19 mouse cellular contexts compared by ENCODE assay signal in the genomic region with DNA sequence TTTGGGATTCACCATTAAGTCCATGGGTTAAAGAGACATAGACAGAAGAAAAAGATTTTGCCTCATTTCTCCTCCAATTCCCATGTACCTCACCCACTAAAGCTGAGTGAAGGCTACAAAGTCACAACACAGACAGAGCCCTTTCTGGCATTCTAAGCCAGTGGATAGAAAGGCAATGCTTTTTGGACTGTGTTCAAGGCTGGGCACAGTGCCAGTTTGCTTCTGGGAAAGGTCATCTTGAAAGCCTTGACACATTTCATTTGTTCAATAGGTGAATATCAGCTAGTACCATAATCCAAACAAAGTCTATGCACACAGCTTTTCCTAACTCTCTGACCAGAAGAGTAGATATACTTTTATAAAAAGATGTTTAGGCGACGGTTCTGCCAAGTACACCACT. TPM values are rescaled to one million over a fixed set of nuclear protein-coding genes. Genes with fewer than 3 reads are reported as not detected.
DNase-seq lines count a peak whose midpoint lies in the region; ATAC-seq and TF ChIP-seq lines count a peak whose summit lies in the region.
"Had no signal": no experiment of that assay in that cellular context is flagged by ENCODE, and none has a peak within 500 bp of the region (broad histone marks: within the 10 kb centered on the region; RNA-seq: fewer than 3 reads in every experiment).

No protein-coding gene starts in this region.

- TF ChIP-seq CTCF in midbrain, postnatal 0 days (IDR thresholded peaks at IDR 0.05) = no peak

- H3K9me3 ChIP-seq in kidney, embryonic 14.5 days (ENCODE audit: control insufficient read depth, low read length) = no peaks in the 10 kb centered on the region
- no peaks in the 10 kb centered on the region for H3K9me3 ChIP-seq in midbrain, postnatal 0 days (ENCODE audit: low read length)
- H3K9me3 ChIP-seq in midbrain, embryonic 11.5 days (ENCODE audit: control insufficient read depth, low read length) = no peaks in the 10 kb centered on the region
- H3K9me3 ChIP-seq: embryonic facial prominence, embryonic 13.5 days; forebrain, embryonic 10.5 days had no signal

- no peak for ATAC-seq in kidney, embryonic 14.5 days (ENCODE audit: low FRiP score, low TSS enrichment)
- no peak for ATAC-seq in midbrain, postnatal 0 days (ENCODE audit: low FRiP score)
- no peak for ATAC-seq in midbrain, embryonic 11.5 days (ENCODE audit: low FRiP score)
- ATAC-seq: inflammation-experienced regulatory T-cells, adult 6 months had no signal

- WGBS in kidney, embryonic 14.5 days = 92% methylated on average over 2 of the region's 2 CpGs
- WGBS in midbrain, postnatal 0 days = 77% methylated on average over 2 of the region's 2 CpGs
- WGBS in midbrain, embryonic 11.5 days = 91% methylated on average over 2 of the region's 2 CpGs

- H3K36me3 ChIP-seq in kidney, embryonic 14.5 days (ENCODE audit: control insufficient read depth, insufficient read depth, low read length) = no peaks in the 10 kb centered on the region
- no peaks in the 10 kb centered on the region for H3K36me3 ChIP-seq in midbrain, postnatal 0 days (ENCODE audit: insufficient read depth, low read length)
- H3K36me3 ChIP-seq in midbrain, embryonic 11.5 days (ENCODE audit: control insufficient read depth, insufficient read depth, low read length) = no peaks in the 10 kb centered on the region
- H3K36me3 ChIP-seq: embryonic facial prominence, embryonic 13.5 days; forebrain, embryonic 10.5 days had no signal

- H3K27ac ChIP-seq in kidney, embryonic 14.5 days (ENCODE audit: low read depth, low read length) = no peak overlapping the region
- no peak overlapping the region for H3K27ac ChIP-seq in midbrain, postnatal 0 days (ENCODE audit: low read depth, low read length)
- H3K27ac ChIP-seq in midbrain, embryonic 11.5 days (ENCODE audit: low read depth, low read length) = no peak overlapping the region
- H3K27ac ChIP-seq: embryonic facial prominence, embryonic 13.5 days; forebrain, embryonic 10.5 days had no signal

- no peaks in the 10 kb centered on the region for H3K27me3 ChIP-seq in kidney, embryonic 14.5 days (ENCODE audit: control insufficient read depth, insufficient read depth, low read length)
- H3K27me3 ChIP-seq in midbrain, postnatal 0 days (ENCODE audit: insufficient read depth, low read length) = no peaks in the 10 kb centered on the region
- no peaks in the 10 kb centered on the region for H3K27me3 ChIP-seq in midbrain, embryonic 11.5 days (ENCODE audit: control insufficient read depth, insufficient read depth, low read length)
- H3K27me3 ChIP-seq: embryonic facial prominence, embryonic 13.5 days; megakaryocyte, embryonic 14.5 days had no signal

- no peaks in the 10 kb centered on the region for H3K4me1 ChIP-seq in kidney, embryonic 14.5 days (ENCODE audit: control insufficient read depth, insufficient read depth, low read length)
- H3K4me1 ChIP-seq in midbrain, postnatal 0 days (ENCODE audit: insufficient read depth, low read length) = no peaks in the 10 kb centered on the region
- no peaks in the 10 kb centered on the region for H3K4me1 ChIP-seq in midbrain, embryonic 11.5 days (ENCODE audit: control insufficient read depth, insufficient read depth, low read length)
- H3K4me1 ChIP-seq: embryonic facial prominence, embryonic 13.5 days; forebrain, embryonic 10.5 days; megakaryocyte, embryonic 14.5 days had no signal

- H3K4me2 ChIP-seq in kidney, embryonic 14.5 days (replicated peaks; ENCODE audit: low read depth, low read length) = no peak overlapping the region
- H3K4me2 ChIP-seq in midbrain, postnatal 0 days (ENCODE audit: low read depth, low read length, poor library complexity, severe bottlenecking) = no peak overlapping the region
- H3K4me2 ChIP-seq in midbrain, embryonic 11.5 days = no peak overlapping the region
- H3K4me2 ChIP-seq: embryonic facial prominence, embryonic 13.5 days had no signal

- H3K4me3 ChIP-seq in kidney, embryonic 14.5 days (ENCODE audit: low read length) = no peak overlapping the region
- no peak overlapping the region for H3K4me3 ChIP-seq in midbrain, postnatal 0 days (ENCODE audit: low read depth, low read length)
- no peak overlapping the region for H3K4me3 ChIP-seq in midbrain, embryonic 11.5 days (ENCODE audit: low read depth, low read length)
- H3K4me3 ChIP-seq: embryonic facial prominence, embryonic 13.5 days; forebrain, embryonic 10.5 days; megakaryocyte, embryonic 14.5 days had no signal

- peak; percentile 44 for DNase-seq in kidney, adult 18-20 months
- peak; percentile 42 for DNase-seq in midbrain, postnatal 0 days (ENCODE audit: low spot score)
- DNase-seq in midbrain, embryonic 11.5 days (ENCODE audit: low spot score, missing footprints) = no peak
- peak; percentile 83 for DNase-seq in adrenal gland, postnatal 14 days
- peak; percentile 56 for DNase-seq in ovary, postnatal 36 days (ENCODE audit: low spot score)
- DNase-seq in left cerebral cortex, adult 11 months (ENCODE audit: low spot score) = no peak
- no peak for DNase-seq in thymus, postnatal 25 days
- DNase-seq: lung, adult 18-20 months; right cerebral cortex, postnatal 25 days had no signal

- no peak overlapping the region for H3K9ac ChIP-seq in kidney, embryonic 14.5 days (ENCODE audit: low read depth, low read length)
- no peak overlapping the region for H3K9ac ChIP-seq in midbrain, postnatal 0 days (replicated peaks; ENCODE audit: low read length, poor library complexity, severe bottlenecking)
- no peak overlapping the region for H3K9ac ChIP-seq in midbrain, embryonic 11.5 days (ENCODE audit: low read length)
- H3K9ac ChIP-seq: embryonic facial prominence, embryonic 13.5 days had no signal

RNA-seq across cellular contexts. Expression of a gene that starts 12.0 kb away (rescaled TPM):
- polyA plus RNA-seq in kidney, embryonic 14.5 days (2014; fragmentation: Nextera tagmentation; extraction: Ambion mirVana) = not detected in 2 replicates
- not detected in 2 replicates for total RNA-seq in midbrain, postnatal 0 days (2014; rRNA removed)
- not detected in 2 replicates for polyA plus RNA-seq in midbrain, postnatal 0 days (2015; fragmentation: Nextera tagmentation; extraction: Ambion mirVana)
- polyA plus RNA-seq in midbrain, embryonic 11.5 days (2014; fragmentation: Nextera tagmentation; extraction: Ambion mirVana) = not detected in 2 replicates
- not detected in 2 replicates for total RNA-seq in adrenal gland, postnatal 14 days (2021)
- total RNA-seq: gastrocnemius, postnatal 4 days; layer of hippocampus, adult 8-10 months; MEL had no signal
- polyA plus RNA-seq: embryonic facial prominence, embryonic 13.5 days; forebrain, embryonic 10.5 days; heart, embryonic 16.5 days; inflammation-experienced regulatory T-cells, adult 6 months; limb, embryonic 11.5 days had no signal

RNA-seq across cellular contexts. Expression of a gene that starts 21.9 kb away (rescaled TPM):
- polyA plus RNA-seq in kidney, embryonic 14.5 days (2014; fragmentation: Nextera tagmentation; extraction: Ambion mirVana) = not detected in 2 replicates
- not detected in 2 replicates for total RNA-seq in midbrain, postnatal 0 days (2014; rRNA removed)
- not detected in 2 replicates for polyA plus RNA-seq in midbrain, postnatal 0 days (2015; fragmentation: Nextera tagmentation; extraction: Ambion mirVana)
- not detected in 2 replicates for polyA plus RNA-seq in midbrain, embryonic 11.5 days (2014; fragmentation: Nextera tagmentation; extraction: Ambion mirVana)
- 0.38 and 0.48 TPM in 2 replicates for total RNA-seq in adrenal gland, postnatal 14 days (2021)
- total RNA-seq: gastrocnemius, postnatal 4 days; layer of hippocampus, adult 8-10 months; MEL had no signal
- polyA plus RNA-seq: embryonic facial prominence, embryonic 13.5 days; heart, embryonic 16.5 days; inflammation-experienced regulatory T-cells, adult 6 months; limb, embryonic 11.5 days had no signal

RNA-seq across cellular contexts. Expression of a gene that starts 23.1 kb away (rescaled TPM):
- 7.5 and 11.7 TPM in 2 replicates for polyA plus RNA-seq in kidney, embryonic 14.5 days (2014; fragmentation: Nextera tagmentation; extraction: Ambion mirVana)
- 8.3 and 9.3 TPM in 2 replicates for total RNA-seq in midbrain, postnatal 0 days (2014; rRNA removed)
- polyA plus RNA-seq in midbrain, postnatal 0 days (2015; fragmentation: Nextera tagmentation; extraction: Ambion mirVana) = 9.9 and 12.5 TPM in 2 replicates
- 10.3 and 13.4 TPM in 2 replicates for polyA plus RNA-seq in midbrain, embryonic 11.5 days (2014; fragmentation: Nextera tagmentation; extraction: Ambion mirVana)
- 6.2 and 8.6 TPM in 2 replicates for total RNA-seq in adrenal gland, postnatal 14 days (2021)
- total RNA-seq: MEL had no signal
- polyA plus RNA-seq: inflammation-experienced regulatory T-cells, adult 6 months had no signal

RNA-seq across cellular contexts. Expression of a gene that starts 32.6 kb away (rescaled TPM):
- not detected in 2 replicates for polyA plus RNA-seq in kidney, embryonic 14.5 days (2014; fragmentation: Nextera tagmentation; extraction: Ambion mirVana)
- not detected in 2 replicates for total RNA-seq in midbrain, postnatal 0 days (2014; rRNA removed)
- polyA plus RNA-seq in midbrain, postnatal 0 days (2015; fragmentation: Nextera tagmentation; extraction: Ambion mirVana) = not detected in 2 replicates
- polyA plus RNA-seq in midbrain, embryonic 11.5 days (2014; fragmentation: Nextera tagmentation; extraction: Ambion mirVana) = not detected in 2 replicates
- not detected in 2 replicates for total RNA-seq in adrenal gland, postnatal 14 days (2021)
- total RNA-seq: gastrocnemius, postnatal 4 days; layer of hippocampus, adult 8-10 months; MEL had no signal
- polyA plus RNA-seq: embryonic facial prominence, embryonic 13.5 days; forebrain, embryonic 10.5 days; heart, embryonic 16.5 days; inflammation-experienced regulatory T-cells, adult 6 months; limb, embryonic 11.5 days had no signal

RNA-seq across cellular contexts. Expression of a gene that starts 54.2 kb away (rescaled TPM):
- polyA plus RNA-seq in kidney, embryonic 14.5 days (2014; fragmentation: Nextera tagmentation; extraction: Ambion mirVana) = not detected in 2 replicates
- total RNA-seq in midbrain, postnatal 0 days (2014; rRNA removed) = not detected in 2 replicates
- polyA plus RNA-seq in midbrain, postnatal 0 days (2015; fragmentation: Nextera tagmentation; extraction: Ambion mirVana) = not detected in 2 replicates
- not detected in 2 replicates for polyA plus RNA-seq in midbrain, embryonic 11.5 days (2014; fragmentation: Nextera tagmentation; extraction: Ambion mirVana)
- total RNA-seq in adrenal gland, postnatal 14 days (2021) = not detected in 2 replicates
- total RNA-seq: gastrocnemius, postnatal 4 days; layer of hippocampus, adult 8-10 months; MEL had no signal
- polyA plus RNA-seq: embryonic facial prominence, embryonic 13.5 days; forebrain, embryonic 10.5 days; heart, embryonic 16.5 days; inflammation-experienced regulatory T-cells, adult 6 months; limb, embryonic 11.5 days had no signal

Comparison
In these comparisons a context has a peak if more than half of its experiments do, and no peak if none do; other contexts are left out.
1. DNase-seq: peak in kidney, adult 18-20 months (single experiment), midbrain, postnatal 0 days (single experiment), adrenal gland, postnatal 14 days (single experiment) and ovary, postnatal 36 days (single experiment); none in midbrain, embryonic 11.5 days (single experiment), left cerebral cortex, adult 11 months (single experiment) and thymus, postnatal 25 days (single experiment).